Mouse (Mus musculus): ENCODE measurements around the gene Mgme1. TPM values are rescaled to one million over a fixed set of nuclear protein-coding genes. Genes with fewer than 3 reads are reported as not detected.

Mgme1 gene
- polyA plus RNA-seq, 1 experiment from 2014 or later: 11.3 TPM

GRCm38 (mm10) chr2:144324218-144324617 is 53.8 kb downstream of the Mgme1 start:
- Histone ChIP-seq H3K4me2 (ENCODE audit: low read depth, low read length) (no peak overlapping the region), H3K4me3 (ENCODE audit: low read depth, low read length) (no peak overlapping the region), H3K9me3 (ENCODE audit: control insufficient read depth, low read length) (no peaks in the 10 kb centered on the region), H3K9ac (replicated peaks; ENCODE audit: low read depth, low read length) (no peak overlapping the region), H3K27me3 (ENCODE audit: control insufficient read depth, insufficient read depth, low read length) (no peaks in the 10 kb centered on the region), H3K27ac (ENCODE audit: low read depth, low read length) (no peak overlapping the region), H3K36me3 (ENCODE audit: control insufficient read depth, insufficient read depth, low read length) (no peaks in the 10 kb centered on the region), H3K4me1 (ENCODE audit: control insufficient read depth, insufficient read depth, low read length) (no peaks in the 10 kb centered on the region)
- 72% methylated on average over 3 of the region's 3 CpGs for WGBS
- ATAC-seq (ENCODE audit: low read depth): no peak

GRCm38 (mm10) chr2:144329451-144329850 is 59.0 kb downstream of the Mgme1 start:
- no peak overlapping the region for H3K4me3 ChIP-seq (ENCODE audit: low read depth, low read length)
- ATAC-seq (ENCODE audit: low read depth): no peak
- H3K4me1 ChIP-seq (ENCODE audit: control insufficient read depth, insufficient read depth, low read length): peaks cover 15% of the 10 kb centered on the region
- no peak overlapping the region for H3K27ac ChIP-seq (ENCODE audit: low read depth, low read length)
- peaks cover 24% of the 10 kb centered on the region for H3K27me3 ChIP-seq (ENCODE audit: control insufficient read depth, insufficient read depth, low read length)
- 2% methylated on average over 10 of the region's 10 CpGs for WGBS
- H3K4me2 ChIP-seq (ENCODE audit: low read depth, low read length): no peak overlapping the region
- H3K36me3 ChIP-seq (ENCODE audit: control insufficient read depth, insufficient read depth, low read length): no peaks in the 10 kb centered on the region
- no peaks in the 10 kb centered on the region for H3K9me3 ChIP-seq (ENCODE audit: control insufficient read depth, low read length)
- no peak overlapping the region for H3K9ac ChIP-seq (replicated peaks; ENCODE audit: low read depth, low read length)

GRCm38 (mm10) chr2:144329937-144330336 is 59.5 kb downstream of the Mgme1 start:
- no peak overlapping the region for H3K9ac ChIP-seq (replicated peaks; ENCODE audit: low read depth, low read length)
- no peak overlapping the region for H3K27ac ChIP-seq (ENCODE audit: low read depth, low read length)
- 4% methylated on average over 10 of the region's 10 CpGs for WGBS
- peak overlapping the region; percentile 92; the same call in 1 of the 2 replicates for H3K4me2 ChIP-seq (ENCODE audit: low read depth, low read length)
- H3K36me3 ChIP-seq (ENCODE audit: control insufficient read depth, insufficient read depth, low read length): no peaks in the 10 kb centered on the region
- H3K9me3 ChIP-seq (ENCODE audit: control insufficient read depth, low read length): no peaks in the 10 kb centered on the region
- peak overlapping the region; percentile 50; the same call in 1 of the 2 replicates for H3K4me3 ChIP-seq (ENCODE audit: low read depth, low read length)
- peaks cover 15% of the 10 kb centered on the region for H3K4me1 ChIP-seq (ENCODE audit: control insufficient read depth, insufficient read depth, low read length)
- no peak for ATAC-seq (ENCODE audit: low read depth)
- peaks cover 25% of the 10 kb centered on the region for H3K27me3 ChIP-seq (ENCODE audit: control insufficient read depth, insufficient read depth, low read length)

- H3K9me3 ChIP-seq (ENCODE audit: control insufficient read depth, low read length): no peaks in the 10 kb centered on the region
- WGBS: under 1% methylated on average over 41 of the region's 41 CpGs
- ATAC-seq (ENCODE audit: low read depth): peak; percentile 21; the same call in 1 of the 2 replicates
- H3K36me3 ChIP-seq (ENCODE audit: control insufficient read depth, insufficient read depth, low read length): no peaks in the 10 kb centered on the region
- peak overlapping the region; percentile 92 for H3K4me2 ChIP-seq (ENCODE audit: low read depth, low read length)
- peaks cover 15% of the 10 kb centered on the region for H3K4me1 ChIP-seq (ENCODE audit: control insufficient read depth, insufficient read depth, low read length)
- H3K27me3 ChIP-seq (ENCODE audit: control insufficient read depth, insufficient read depth, low read length): peaks cover 30% of the 10 kb centered on the region
- peak overlapping the region; percentile 37 for H3K9ac ChIP-seq (replicated peaks; ENCODE audit: low read depth, low read length)
- no peak overlapping the region for H3K27ac ChIP-seq (ENCODE audit: low read depth, low read length)
- peak overlapping the region; percentile 50 for H3K4me3 ChIP-seq (ENCODE audit: low read depth, low read length)
Measured at GRCm38 (mm10) chr2:144330352-144330959, 60.0 kb downstream of the Mgme1 start.

Other genes starting within 250 kb of the Mgme1 start
- gene Banf2, start 237.6 kb upstream of the Mgme1 start, polyA plus RNA-seq (2014; fragmentation: Nextera tagmentation; extraction: Ambion mirVana): not detected in 2 replicates
- 79.1 and 86.8 TPM in 2 replicates for gene Snx5, start 243 bp downstream of the Mgme1 start, polyA plus RNA-seq (2014; fragmentation: Nextera tagmentation; extraction: Ambion mirVana)
- gene Ovol2, start 61.5 kb downstream of the Mgme1 start, polyA plus RNA-seq (2014; fragmentation: Nextera tagmentation; extraction: Ambion mirVana): 0.35 TPM in 1 of 2 replicates, not detected in the other
- 21.5 and 27.4 TPM in 2 replicates for gene Kat14, start 98.3 kb downstream of the Mgme1 start, polyA plus RNA-seq (2014; fragmentation: Nextera tagmentation; extraction: Ambion mirVana)
- not detected in 2 replicates for gene Pet117, start 98.3 kb downstream of the Mgme1 start, polyA plus RNA-seq (2014; fragmentation: Nextera tagmentation; extraction: Ambion mirVana)